Mouse (Mus musculus) thymus, adult 2 months (tissue): Measurements from ENCODE around the gene Cbll1.

ENCODE experiments used
- CTCF ChIP-seq: fragments of 200-500 bp; IDR thresholded peaks from 2 replicates; pipeline ENCODE4 v1.5.1; 2012; ENCODE audit warnings: mild to moderate bottlenecking, control low read depth, low read length, moderate library complexity, borderline replicate concordance; ENCODE audit not compliant: control insufficient read depth, poor library complexity, insufficient read depth; ENCODE audit errors: extremely low read depth
- POLR2A ChIP-seq: fragments of 200-500 bp; IDR thresholded peaks from 2 replicates; pipeline ENCODE4 v1.6.1; 2012; ENCODE audit warnings: mild to moderate bottlenecking, low read length, control low read depth, moderate library complexity; ENCODE audit not compliant: control insufficient read depth, poor library complexity, insufficient read depth; ENCODE audit errors: extremely low read depth

GRCm38 (mm10) chr12:31444827-31445226 lies 54.6 kb downstream of the Cbll1 start:
- TF ChIP-seq CTCF (no peak), POLR2A (no peak)
